Mouse (Mus musculus) spleen, adult 12 weeks (tissue): ENCODE measurements around the gene Fam171a2.
"Not testable (repeated sequence)": the region's sequence is repeated elsewhere in the genome, so short reads cannot be mapped to it uniquely, and the experiment has no call there.

Experiments
- DNase-seq: peaks from one replicate; pipeline ENCODE4 v3.0.0; 2022; ENCODE audit warnings: low spot score

The Fam171a2 gene

DNA sequence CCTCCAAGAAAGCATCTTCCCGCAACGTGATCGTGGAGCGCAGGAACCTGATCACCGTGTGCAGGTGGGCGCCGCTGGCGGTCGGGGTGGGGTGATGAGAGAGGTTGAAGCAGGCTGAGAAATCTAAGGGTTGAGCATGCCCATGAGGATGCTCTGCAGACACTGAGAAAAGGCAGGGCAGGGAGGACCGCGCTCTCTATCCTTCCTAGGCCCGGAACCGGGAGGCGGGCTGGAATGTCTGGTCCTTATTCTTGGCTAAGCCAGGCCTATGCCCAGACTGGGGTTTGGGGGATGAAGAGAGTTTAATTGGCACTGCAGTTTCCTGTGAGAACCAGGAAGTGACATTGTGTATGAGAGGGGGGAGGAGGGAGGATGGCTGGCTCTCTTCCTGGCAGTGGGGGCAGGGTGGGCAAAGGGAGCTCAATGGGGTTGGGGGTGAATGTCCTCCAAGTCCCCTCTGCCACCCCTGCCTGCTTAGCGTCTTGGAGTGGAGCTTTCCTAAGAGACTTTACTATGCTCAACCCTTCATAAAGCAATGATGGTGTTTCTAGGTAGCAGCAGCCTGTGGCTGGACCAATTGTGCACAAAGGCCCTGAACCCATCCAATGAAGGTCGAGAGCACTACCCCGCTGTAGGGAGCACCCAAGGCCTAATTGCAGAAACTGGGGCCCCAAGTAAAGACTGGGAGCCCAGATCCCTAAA is 53.6 kb downstream of the Fam171a2 start:
- no peak for DNase-seq

DNA sequence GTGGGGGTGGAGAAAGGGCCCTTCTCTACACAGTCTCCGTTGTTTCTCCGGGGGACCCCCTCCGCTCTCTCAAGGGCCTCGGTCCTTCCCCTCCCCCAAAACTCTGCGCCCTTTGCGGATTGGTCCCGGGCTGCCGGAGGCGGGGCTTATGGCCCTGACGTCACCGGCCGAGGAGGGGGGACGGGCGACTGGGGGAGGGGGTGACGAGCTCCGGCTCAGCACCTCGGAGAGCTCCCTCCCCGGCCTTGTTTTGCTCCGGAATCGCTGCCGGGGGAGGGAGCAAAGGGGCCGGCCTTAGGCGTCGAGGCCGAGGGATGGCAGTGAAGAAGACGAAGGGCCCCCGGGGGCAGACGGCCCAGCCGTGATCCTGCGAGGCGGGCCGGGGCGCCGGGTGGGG is 54.2 kb downstream of the Fam171a2 start, which contains the start of gene Rundc3a:
Gene Rundc3a (plus strand): TSS at position 166 of the 397 bp plus-strand sequence.
- no peak for DNase-seq

DNA sequence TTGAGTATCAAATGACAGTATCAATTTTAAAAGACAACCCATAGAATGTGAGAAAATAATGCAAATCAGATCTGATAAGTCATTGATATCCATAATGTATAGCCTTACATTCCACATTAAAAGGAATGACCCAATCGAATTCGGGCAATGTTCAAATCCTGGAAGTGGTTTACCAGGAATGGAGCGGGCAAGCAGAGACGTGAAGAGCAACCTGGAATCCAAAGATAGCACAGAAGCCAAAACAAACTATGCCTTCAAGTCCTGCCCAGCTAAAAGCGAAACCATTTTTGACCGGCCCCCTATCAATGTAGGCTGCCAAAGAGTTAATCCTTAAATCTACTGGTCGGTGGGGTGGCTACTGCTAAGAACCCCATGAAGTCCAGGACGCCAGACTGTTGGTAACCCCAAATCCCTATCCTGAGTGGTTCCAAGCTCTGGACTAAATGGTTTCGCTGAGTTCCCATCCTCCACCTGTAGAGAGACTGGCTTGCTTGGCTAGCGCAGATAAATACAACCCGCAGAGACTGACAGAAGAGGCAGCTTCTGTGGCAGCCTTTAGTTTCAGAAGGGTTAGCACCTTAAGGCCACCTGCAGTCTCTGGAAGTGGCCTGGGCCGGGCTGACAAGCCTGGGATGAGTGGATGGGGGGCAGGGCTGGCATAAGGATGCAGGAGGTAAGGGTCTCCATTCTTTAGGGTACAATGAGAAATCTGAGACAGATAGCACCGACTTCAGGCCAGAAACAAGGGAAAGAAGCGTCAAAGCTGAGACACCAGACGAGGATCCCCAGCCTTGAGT is 54.8 kb downstream of the Fam171a2 start:
- DNase-seq, result no peak

DNA sequence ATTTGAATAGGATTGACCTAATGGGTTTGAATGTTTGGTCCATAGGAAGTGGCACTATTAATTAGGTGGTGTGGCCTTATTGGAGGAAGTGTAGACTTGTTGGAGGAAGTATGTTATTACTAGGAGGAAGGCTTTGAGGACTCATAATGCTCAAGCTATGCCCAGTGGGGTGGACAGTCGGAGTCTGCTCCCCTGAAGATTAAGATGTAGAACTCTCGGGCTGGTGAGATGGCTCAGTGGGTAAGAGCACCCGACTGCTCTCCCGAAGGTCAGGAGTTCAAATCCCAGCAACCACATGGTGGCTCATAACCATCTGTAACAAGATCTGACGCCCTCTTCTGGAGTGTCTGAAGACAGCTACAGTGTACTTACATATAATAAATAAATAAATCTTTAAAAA is 58.0 kb downstream of the Fam171a2 start:
- not testable (repeated sequence) for DNase-seq
